Mouse (Mus musculus): ENCODE results near the gene Gh. TPM values are rescaled to one million over a fixed set of nuclear protein-coding genes. Genes with fewer than 3 reads are reported as not detected.

Gene Gh
- polyA plus RNA-seq, 1 experiment from 2014 or later: not detected

- no peaks in the 10 kb centered on the region for H3K27me3 ChIP-seq (ENCODE audit: control insufficient read depth, insufficient read depth, low read length)
- H3K27ac ChIP-seq (replicated peaks; ENCODE audit: low read depth, low read length): peak within 1 kb of the TSS; percentile 92
- DNase-seq (ENCODE audit: low spot score): peak; percentile 100
- under 1% methylated on average over 72 of the region's 72 CpGs for WGBS
- no peaks in the 10 kb centered on the region for H3K36me3 ChIP-seq (ENCODE audit: control insufficient read depth, insufficient read depth, low read length)
- peak within 1 kb of the TSS; percentile 99 for H3K4me3 ChIP-seq (ENCODE audit: low read depth, low read length)
- peaks cover 32% of the 10 kb centered on the region for H3K4me1 ChIP-seq (ENCODE audit: control insufficient read depth, insufficient read depth, low read length)
- peak within 1 kb of the TSS; percentile 96 for H3K9ac ChIP-seq (ENCODE audit: low read length)
- no peaks in the 10 kb centered on the region for H3K9me3 ChIP-seq (ENCODE audit: control insufficient read depth, low read length)
- peak within 1 kb of the TSS; percentile 63 for H3K4me2 ChIP-seq (ENCODE audit: low read depth, severe bottlenecking)
- ATAC-seq (ENCODE audit: insufficient number of reproducible peaks, low FRiP score, low TSS enrichment, low read depth): peak; percentile 91
Observed at GRCm38 (mm10) chr11:106272644-106273310, 28.9 kb downstream of the Gh start, which contains the start of gene Smarcd2. Smarcd2 (minus strand) TSS chr11:106272972.

- Histone ChIP-seq H3K9ac (ENCODE audit: low read length) (peak overlapping the region; percentile 96), H3K27ac (replicated peaks; ENCODE audit: low read depth, low read length) (peak overlapping the region; percentile 92), H3K4me1 (ENCODE audit: control insufficient read depth, insufficient read depth, low read length) (peaks cover 39% of the 10 kb centered on the region), H3K4me2 (ENCODE audit: low read depth, severe bottlenecking) (peak overlapping the region; percentile 63), H3K36me3 (ENCODE audit: control insufficient read depth, insufficient read depth, low read length) (0 out of 2 replicates have a peak, but pooled peaks cover 2% of the 10 kb centered on the region), H3K4me3 (ENCODE audit: low read depth, low read length) (peak overlapping the region; percentile 99), H3K27me3 (ENCODE audit: control insufficient read depth, insufficient read depth, low read length) (no peaks in the 10 kb centered on the region), H3K9me3 (ENCODE audit: control insufficient read depth, low read length) (no peaks in the 10 kb centered on the region)
- WGBS: 1% methylated on average over 41 of the region's 41 CpGs
- ATAC-seq (ENCODE audit: insufficient number of reproducible peaks, low FRiP score, low TSS enrichment, low read depth) (no peak), DNase-seq (ENCODE audit: low spot score) (no peak)
Observed at GRCm38 (mm10) chr11:106271794-106272643, 29.6 kb downstream of the Gh start.

GRCm38 (mm10) chr11:106271131-106271793 is 30.4 kb downstream of the Gh start:
- no peak for ATAC-seq (ENCODE audit: insufficient number of reproducible peaks, low FRiP score, low TSS enrichment, low read depth)
- peak; percentile 33 for DNase-seq (ENCODE audit: low spot score)
- 32% methylated on average over 5 of the region's 5 CpGs for WGBS
- Histone ChIP-seq H3K27ac (replicated peaks; ENCODE audit: low read depth, low read length) (no peak overlapping the region; the same call in 1 of the 2 replicates), H3K4me3 (ENCODE audit: low read depth, low read length) (peak overlapping the region; percentile 99), H3K27me3 (ENCODE audit: control insufficient read depth, insufficient read depth, low read length) (no peaks in the 10 kb centered on the region), H3K36me3 (ENCODE audit: control insufficient read depth, insufficient read depth, low read length) (peaks cover 5% of the 10 kb centered on the region; the same call in 1 of the 2 replicates), H3K4me1 (ENCODE audit: control insufficient read depth, insufficient read depth, low read length) (peaks cover 40% of the 10 kb centered on the region), H3K9ac (ENCODE audit: low read length) (peak overlapping the region; percentile 96), H3K4me2 (ENCODE audit: low read depth, severe bottlenecking) (peak overlapping the region; percentile 63), H3K9me3 (ENCODE audit: control insufficient read depth, low read length) (no peaks in the 10 kb centered on the region)

GRCm38 (mm10) chr11:106269060-106269431 is 32.6 kb downstream of the Gh start:
- Histone ChIP-seq H3K4me3 (ENCODE audit: low read depth, low read length) (no peak overlapping the region), H3K9me3 (ENCODE audit: control insufficient read depth, low read length) (no peaks in the 10 kb centered on the region), H3K9ac (ENCODE audit: low read length) (0 out of 2 replicates have a peak overlapping the region, but pooled peaks have one; percentile 32), H3K4me2 (ENCODE audit: low read depth, severe bottlenecking) (peak overlapping the region; percentile 28), H3K27ac (replicated peaks; ENCODE audit: low read depth, low read length) (peak overlapping the region; percentile 84), H3K36me3 (ENCODE audit: control insufficient read depth, insufficient read depth, low read length) (peaks cover 25% of the 10 kb centered on the region), H3K4me1 (ENCODE audit: control insufficient read depth, insufficient read depth, low read length) (peaks cover 36% of the 10 kb centered on the region), H3K27me3 (ENCODE audit: control insufficient read depth, insufficient read depth, low read length) (no peaks in the 10 kb centered on the region)
- 6% methylated on average over 3 of the region's 3 CpGs for WGBS
- ATAC-seq (ENCODE audit: insufficient number of reproducible peaks, low FRiP score, low TSS enrichment, low read depth): no peak
- DNase-seq (ENCODE audit: low spot score): peak; percentile 65

- Histone ChIP-seq H3K4me2 (ENCODE audit: low read depth, severe bottlenecking) (peak overlapping the region; percentile 28), H3K4me1 (ENCODE audit: control insufficient read depth, insufficient read depth, low read length) (peaks cover 36% of the 10 kb centered on the region)
- no peak for ATAC-seq (ENCODE audit: insufficient number of reproducible peaks, low FRiP score, low TSS enrichment, low read depth)
Observed at GRCm38 (mm10) chr11:106268326-106269059, 33.2 kb downstream of the Gh start.

GRCm38 (mm10) chr11:106267871-106268270 is 33.8 kb downstream of the Gh start:
- peaks cover 34% of the 10 kb centered on the region for H3K4me1 ChIP-seq (ENCODE audit: control insufficient read depth, insufficient read depth, low read length)
- 42% methylated on average over 5 of the region's 5 CpGs for WGBS
- no peaks in the 10 kb centered on the region for H3K9me3 ChIP-seq (ENCODE audit: control insufficient read depth, low read length)
- H3K27ac ChIP-seq (replicated peaks; ENCODE audit: low read depth, low read length): peak overlapping the region; percentile 43
- no peak overlapping the region; the same call in none of the 2 replicates for H3K4me2 ChIP-seq (ENCODE audit: low read depth, severe bottlenecking)
- ATAC-seq (ENCODE audit: insufficient number of reproducible peaks, low FRiP score, low TSS enrichment, low read depth) (no peak), DNase-seq (ENCODE audit: low spot score) (peak; percentile 44)
- H3K9ac ChIP-seq (ENCODE audit: low read length): no peak overlapping the region
- peaks cover 35% of the 10 kb centered on the region for H3K36me3 ChIP-seq (ENCODE audit: control insufficient read depth, insufficient read depth, low read length)
- H3K4me3 ChIP-seq (ENCODE audit: low read depth, low read length): no peak overlapping the region
- H3K27me3 ChIP-seq (ENCODE audit: control insufficient read depth, insufficient read depth, low read length): no peaks in the 10 kb centered on the region

More at GRCm38 (mm10) chr11:106268326-106269059, 33.2 kb downstream of the Gh start:
- H3K4me3 ChIP-seq (ENCODE audit: low read depth, low read length): no peak overlapping the region
- 9% methylated on average over 8 of the region's 8 CpGs for WGBS
- H3K36me3 ChIP-seq (ENCODE audit: control insufficient read depth, insufficient read depth, low read length): peaks cover 30% of the 10 kb centered on the region
- H3K9ac ChIP-seq (ENCODE audit: low read length): 0 out of 2 replicates have a peak overlapping the region, but pooled peaks have one; percentile 32
- no peaks in the 10 kb centered on the region for H3K9me3 ChIP-seq (ENCODE audit: control insufficient read depth, low read length)
- H3K27me3 ChIP-seq (ENCODE audit: control insufficient read depth, insufficient read depth, low read length): no peaks in the 10 kb centered on the region
- H3K27ac ChIP-seq (replicated peaks; ENCODE audit: low read depth, low read length): peak overlapping the region; percentile 84
- peak; percentile 63 for DNase-seq (ENCODE audit: low spot score)

GRCm38 (mm10) chr11:106267311-106267852 is 34.3 kb downstream of the Gh start:
- no peak overlapping the region for H3K4me3 ChIP-seq (ENCODE audit: low read depth, low read length)
- H3K9ac ChIP-seq (ENCODE audit: low read length): no peak overlapping the region
- peaks cover 34% of the 10 kb centered on the region for H3K4me1 ChIP-seq (ENCODE audit: control insufficient read depth, insufficient read depth, low read length)
- WGBS: 54% methylated on average over 15 of the region's 15 CpGs
- no peaks in the 10 kb centered on the region for H3K9me3 ChIP-seq (ENCODE audit: control insufficient read depth, low read length)
- H3K36me3 ChIP-seq (ENCODE audit: control insufficient read depth, insufficient read depth, low read length): peaks cover 40% of the 10 kb centered on the region
- DNase-seq (ENCODE audit: low spot score): peak; percentile 58
- no peaks in the 10 kb centered on the region for H3K27me3 ChIP-seq (ENCODE audit: control insufficient read depth, insufficient read depth, low read length)
- peak overlapping the region; percentile 34 for H3K4me2 ChIP-seq (ENCODE audit: low read depth, severe bottlenecking)
- no peak for ATAC-seq (ENCODE audit: insufficient number of reproducible peaks, low FRiP score, low TSS enrichment, low read depth)
- H3K27ac ChIP-seq (replicated peaks; ENCODE audit: low read depth, low read length): 0 out of 2 replicates have a peak overlapping the region, but pooled peaks have one; percentile 43

All from limb, embryonic 11.5 days (tissue).